Mouse (Mus musculus) midbrain, postnatal 0 days (tissue): ENCODE results near the gene Hlcs. TPM values are rescaled to one million over a fixed set of nuclear protein-coding genes. Genes with fewer than 3 reads are reported as not detected.

Experiments used
- ATAC-seq: fragments of 200-750 bp; cut with Nextera tagmentation; 2 replicates; pipeline ENCODE4 v1.8.0; 2017; ENCODE audit warnings: moderate number of reproducible peaks, mild to moderate bottlenecking, moderate TSS enrichment, moderate library complexity; ENCODE audit not compliant: low FRiP score
- DNase-seq: peaks from one replicate; pipeline ENCODE4 v3.0.0-alpha.2; 2015; ENCODE audit warnings: low spot score
- H3K27ac ChIP-seq: fragments of 300-500 bp; sonication (generic); 2 replicates; pipeline ENCODE4 v1.5.1; 2014; ENCODE audit warnings: low read depth, mild to moderate bottlenecking, low read length, mixed read lengths
- H3K27me3 ChIP-seq: fragments of 300-500 bp; sonication (generic); 2 replicates; pipeline ENCODE4 v1.6.1; 2014; ENCODE audit warnings: low read length, control low read depth, mixed read lengths; ENCODE audit not compliant: insufficient read depth
- H3K36me3 ChIP-seq: fragments of 300-500 bp; sonication (generic); 2 replicates; pipeline ENCODE4 v1.6.1; 2014; ENCODE audit warnings: low read length, control low read depth, mixed read lengths; ENCODE audit not compliant: insufficient read depth
- H3K4me1 ChIP-seq: fragments of 300-500 bp; sonication (generic); 2 replicates; pipeline ENCODE4 v1.6.1; 2014; ENCODE audit warnings: mild to moderate bottlenecking, control low read depth, antibody characterized with exemption, low read length, mixed read lengths; ENCODE audit not compliant: insufficient read depth
- H3K4me2 ChIP-seq: fragments of 300-500 bp; sonication (generic); 2 replicates; pipeline ENCODE4 v1.6.1; 2014; ENCODE audit warnings: low read depth, mild to moderate bottlenecking, low read length, mixed read lengths; ENCODE audit not compliant: poor library complexity, severe bottlenecking
- H3K4me3 ChIP-seq: fragments of 300-500 bp; sonication (generic); 2 replicates; pipeline ENCODE4 v1.5.1; 2014; ENCODE audit warnings: low read depth, mild to moderate bottlenecking, low read length, moderate library complexity
- H3K9ac ChIP-seq: fragments of 300-500 bp; sonication (generic); replicated peaks from 2 replicates; pipeline ENCODE4 v1.6.1; 2014; ENCODE audit warnings: mild to moderate bottlenecking, low read length, moderate library complexity, mixed read lengths; ENCODE audit not compliant: poor library complexity, severe bottlenecking
- H3K9me3 ChIP-seq: fragments of 300-500 bp; sonication (generic); 2 replicates; pipeline ENCODE4 v1.6.1; 2016; ENCODE audit warnings: low read length, control low read depth
- CTCF ChIP-seq: IDR thresholded peaks from 2 replicates; pipeline ENCODE4 v1.5.1; 2016; ENCODE audit warnings: antibody characterized with exemption, mild to moderate bottlenecking
- WGBS: fragments of 180-500 bp; shearing (Covaris S2); extraction: QIAGEN DNeasy Blood & Tissue Kit; methylation state at CpG from one replicate; pipeline ENCODE4 v1.1.7; 2014; 5-methylcytosine and 5-hydroxymethylcytosine counted together
- polyA plus RNA-seq: library from polyadenylated mRNA; unstranded; fragments of >200 nt; fragmentation: Nextera tagmentation; extraction: Ambion mirVana; gene quantifications from 2 replicates; pipeline ENCODE4 v1.2.1, GENCODE M21; 2015
- total RNA-seq: library from RNA; depleted of rRNA; stranded (reverse); fragments of >200 nt; gene quantifications from 2 replicates; pipeline ENCODE4 v1.2.3, GENCODE M21; 2014

Hlcs gene
- total and polyA plus RNA-seq, 2 experiments from 2014 or later: 7.8 to 10.0 TPM

DNA sequence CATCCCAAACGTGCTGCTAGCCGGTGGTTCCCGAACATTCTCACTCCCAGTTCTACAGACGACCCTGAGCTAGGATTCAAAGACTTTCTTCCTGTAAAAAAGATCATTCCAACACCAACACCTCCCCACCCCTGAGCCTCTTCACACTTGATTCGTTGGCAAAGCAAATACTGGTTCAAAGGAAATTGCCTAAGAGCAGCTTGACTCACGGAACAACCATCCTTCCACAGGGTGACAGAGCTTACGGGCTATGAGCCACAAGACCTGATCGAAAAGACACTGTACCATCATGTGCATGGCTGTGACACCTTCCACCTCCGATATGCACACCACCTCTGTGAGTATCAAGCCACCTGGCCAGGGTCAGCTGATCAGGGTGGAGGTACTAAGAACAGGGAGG lies 198.7 kb downstream of the Hlcs start:
- Histone ChIP-seq H3K4me3 (no peak overlapping the region), H3K4me2 (no peak overlapping the region), H3K9ac (no peak overlapping the region), H3K36me3 (no peaks in the 10 kb centered on the region), H3K27ac (no peak overlapping the region), H3K27me3 (no peaks in the 10 kb centered on the region), H3K9me3 (no peaks in the 10 kb centered on the region), H3K4me1 (no peaks in the 10 kb centered on the region)
- WGBS: 78% methylated on average over 9 of the region's 9 CpGs
- DNase-seq: no peak
- no peak for ATAC-seq
- no peak for TF ChIP-seq CTCF

DNA sequence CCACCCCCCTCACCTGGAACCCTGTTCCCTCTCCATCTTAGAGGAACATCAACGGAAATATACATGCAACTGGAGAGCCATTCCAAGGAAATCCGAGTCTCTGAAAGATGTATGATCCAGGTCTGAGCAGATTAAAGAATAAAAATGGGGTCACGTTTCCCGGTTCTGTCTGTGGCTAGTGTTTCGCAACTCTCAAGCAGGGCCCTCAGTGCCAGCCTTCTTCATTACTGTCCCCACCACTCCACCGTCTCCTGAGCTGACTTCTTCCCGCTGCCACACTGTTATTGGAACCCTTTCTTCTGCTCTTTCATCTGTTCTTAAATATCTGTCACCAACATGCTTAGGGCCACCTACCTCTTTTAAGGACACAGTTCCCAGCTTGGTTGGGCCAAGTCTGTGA lies 200.2 kb downstream of the Hlcs start:
- H3K4me1 ChIP-seq: no peaks in the 10 kb centered on the region
- no peaks in the 10 kb centered on the region for H3K36me3 ChIP-seq
- no peaks in the 10 kb centered on the region for H3K9me3 ChIP-seq
- no peak overlapping the region for H3K9ac ChIP-seq
- no peak for TF ChIP-seq CTCF
- no peak overlapping the region for H3K4me2 ChIP-seq
- peaks cover 4% of the 10 kb centered on the region; the same call in 1 of the 2 replicates for H3K27me3 ChIP-seq
- DNase-seq (no peak), ATAC-seq (no peak)
- no peak overlapping the region for H3K4me3 ChIP-seq
- WGBS: 90% methylated on average over 7 of the region's 7 CpGs
- H3K27ac ChIP-seq: no peak overlapping the region

DNA sequence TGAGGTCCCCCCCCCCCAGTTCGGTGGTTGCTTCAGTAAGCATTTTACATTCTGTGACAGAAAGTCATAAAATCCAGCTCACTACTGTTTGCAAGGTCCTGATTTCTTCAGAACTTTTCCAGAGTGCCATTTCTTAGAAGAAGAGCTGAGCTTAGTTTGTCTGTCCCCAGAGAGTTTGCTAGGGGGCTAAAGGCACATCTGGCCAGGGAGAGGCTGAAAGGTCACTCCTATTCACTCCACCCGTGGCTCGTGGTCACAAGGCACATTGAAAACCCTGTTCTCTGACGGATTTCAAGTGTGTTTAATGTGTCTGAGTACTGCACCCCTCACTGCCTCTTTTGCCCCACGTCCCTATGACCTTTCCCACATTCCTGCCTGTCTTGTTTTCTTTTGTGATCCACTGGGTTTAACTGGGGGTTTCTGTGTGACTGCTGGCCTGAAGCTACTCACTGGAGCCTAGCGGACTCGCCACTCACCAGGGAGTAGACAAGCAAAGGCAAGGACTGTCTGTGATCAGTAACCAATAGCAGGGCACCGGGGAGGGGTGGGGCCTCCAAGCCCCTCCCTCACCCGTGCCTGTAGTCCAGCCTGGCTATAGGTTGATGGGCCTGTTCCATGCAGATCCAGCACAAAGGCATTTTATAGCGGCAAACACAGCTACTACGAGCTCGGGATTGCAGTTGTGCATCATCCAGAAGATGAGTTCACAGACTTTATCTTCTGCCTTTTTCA lies 215.5 kb downstream of the Hlcs start:
- ATAC-seq: no peak
- Histone ChIP-seq H3K9me3 (no peaks in the 10 kb centered on the region), H3K9ac (no peak overlapping the region), H3K4me3 (no peak overlapping the region), H3K36me3 (no peaks in the 10 kb centered on the region), H3K4me1 (no peaks in the 10 kb centered on the region), H3K4me2 (no peak overlapping the region), H3K27me3 (peaks cover 59% of the 10 kb centered on the region), H3K27ac (no peak overlapping the region)
- no peak for DNase-seq
- TF ChIP-seq CTCF: no peak
- 5% methylated on average over 12 of the region's 12 CpGs for WGBS

DNA sequence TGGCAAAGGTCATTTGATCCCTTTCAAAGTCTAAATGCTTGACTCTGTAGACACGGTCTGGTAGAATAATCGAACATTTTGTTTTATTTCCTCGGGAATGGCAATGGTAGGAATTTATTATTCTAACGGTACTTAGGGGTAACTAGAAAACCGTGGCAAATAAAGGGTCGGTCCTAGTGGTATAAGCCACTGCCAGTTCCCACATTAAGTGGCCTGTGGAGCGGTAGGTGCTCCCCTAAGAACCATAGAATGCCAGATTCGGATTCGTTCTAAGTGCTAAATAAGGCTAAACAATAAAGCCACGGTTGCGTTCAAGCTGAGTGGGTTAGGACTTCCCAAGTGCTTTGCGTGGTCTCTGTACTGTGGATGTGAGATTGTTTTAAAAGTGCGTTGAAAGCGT lies 216.9 kb downstream of the Hlcs start:
- no peaks in the 10 kb centered on the region for H3K36me3 ChIP-seq

DNA sequence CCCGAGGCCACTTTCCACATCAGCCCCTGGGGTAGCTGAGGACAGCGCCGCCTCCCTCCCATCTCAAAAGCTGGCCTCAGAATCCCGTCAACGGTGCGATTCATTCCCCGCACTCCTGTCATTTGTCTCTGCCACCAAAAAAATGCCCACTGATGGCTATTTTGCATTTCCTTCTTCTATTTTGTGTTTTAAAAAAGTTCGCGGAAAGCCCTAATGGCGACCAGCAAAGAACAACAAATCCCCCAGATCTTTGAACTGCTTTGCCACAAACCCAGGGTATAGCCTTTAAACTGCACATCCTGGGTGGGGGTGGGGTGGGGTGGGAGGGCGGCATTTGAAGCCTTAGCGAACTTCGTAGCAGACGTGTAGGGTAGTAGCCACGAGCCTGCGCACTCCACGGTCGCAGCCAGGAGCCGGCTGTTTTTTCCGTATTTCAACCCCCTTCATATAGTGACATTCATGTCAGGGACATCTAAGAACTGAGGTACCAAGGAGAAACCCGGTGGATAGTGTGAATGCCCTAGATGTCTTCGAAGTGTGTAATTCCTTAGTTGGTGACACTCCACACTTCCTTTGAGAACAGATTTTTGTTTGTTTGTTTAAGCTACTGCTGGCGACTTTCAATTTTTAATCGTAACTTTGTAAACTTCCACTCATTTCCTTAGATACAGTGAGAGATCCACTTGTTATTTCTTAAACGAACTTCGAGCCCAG lies 218.1 kb downstream of the Hlcs start:
- no peak for DNase-seq
- 1% methylated on average over 26 of the region's 26 CpGs for WGBS
- Histone ChIP-seq H3K27me3 (peaks cover 83% of the 10 kb centered on the region), H3K9ac (no peak overlapping the region), H3K27ac (no peak overlapping the region), H3K9me3 (no peaks in the 10 kb centered on the region), H3K4me2 (no peak overlapping the region), H3K4me1 (no peaks in the 10 kb centered on the region), H3K36me3 (no peaks in the 10 kb centered on the region), H3K4me3 (no peak overlapping the region)
- no peak for ATAC-seq
- TF ChIP-seq CTCF: no peak

More for the DNA sequence above, 216.9 kb downstream of the Hlcs start:
- TF ChIP-seq CTCF: no peak
- H3K4me3 ChIP-seq: no peak overlapping the region
- no peak overlapping the region for H3K27ac ChIP-seq
- H3K9me3 ChIP-seq: no peaks in the 10 kb centered on the region
- DNase-seq (no peak), ATAC-seq (no peak)
- no peak overlapping the region for H3K9ac ChIP-seq
- H3K4me1 ChIP-seq: no peaks in the 10 kb centered on the region
- H3K4me2 ChIP-seq: no peak overlapping the region
- WGBS: 4% methylated on average over 14 of the region's 14 CpGs
- H3K27me3 ChIP-seq: peaks cover 71% of the 10 kb centered on the region
